Mouse (Mus musculus): ENCODE data around the gene Rnpc3.

Rnpc3 gene

DNA sequence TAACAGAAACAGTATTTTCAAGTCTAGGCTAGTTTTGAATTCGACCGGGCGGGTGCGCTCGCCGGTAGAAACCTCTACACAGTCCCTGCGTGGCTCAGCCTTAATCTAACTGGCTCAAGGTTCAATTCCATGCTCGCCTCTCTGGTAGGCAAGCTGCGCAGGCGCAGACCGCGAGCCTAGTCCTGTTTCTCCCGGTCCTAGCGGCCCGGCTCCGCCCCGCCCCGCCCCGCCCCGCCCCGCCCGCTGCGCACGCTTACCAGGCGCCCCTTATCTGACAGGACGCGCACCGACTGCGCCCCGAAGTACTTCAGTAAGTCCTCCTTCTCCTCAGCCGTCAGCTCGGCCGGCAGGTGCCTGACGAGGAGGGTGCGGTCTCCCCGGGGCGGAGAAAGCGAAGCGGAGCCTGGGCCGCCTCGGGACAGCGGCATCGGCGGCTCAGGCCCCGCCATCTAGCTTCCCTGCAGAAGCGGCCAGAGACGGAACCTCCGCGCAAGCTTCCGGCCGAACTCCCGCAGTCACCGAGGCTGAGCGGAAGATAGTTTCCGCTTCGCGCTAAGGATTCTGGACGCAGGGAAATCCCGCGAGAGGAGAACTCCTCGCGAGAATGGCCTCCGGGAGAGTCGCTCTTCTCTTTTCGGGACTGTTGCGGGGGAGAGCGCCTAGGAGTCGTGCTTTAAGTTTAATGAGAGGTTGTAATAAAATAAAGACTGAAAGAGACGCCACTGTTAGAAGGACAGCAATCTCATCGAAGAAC, at the start of gene Rnpc3:
Gene Rnpc3, minus strand, starts transcription at position 544 of the 754 bp plus-strand sequence.
- DNase-seq (ENCODE audit: low read depth): peak; percentile 94

DNA sequence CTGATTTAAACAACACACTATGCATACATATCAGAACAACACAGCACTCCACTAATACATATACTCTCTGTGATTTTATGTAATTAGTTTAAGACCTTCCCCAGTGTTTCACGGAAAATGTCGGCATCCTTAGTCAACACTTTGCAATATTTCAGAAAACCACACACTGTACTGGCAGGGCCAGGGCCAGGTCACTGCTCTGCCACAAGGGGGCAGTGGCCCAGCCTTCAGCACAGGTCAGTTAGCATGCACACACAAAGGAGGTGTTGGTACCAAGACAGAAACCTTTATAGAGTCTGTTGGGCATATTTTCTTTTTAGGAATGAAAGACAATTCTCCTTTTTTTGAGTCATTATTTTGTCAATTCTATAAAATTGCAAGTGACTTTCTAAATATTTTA, 27.0 kb upstream of the Rnpc3 start:
- DNase-seq (ENCODE audit: low read depth): peak; percentile 35

DNA sequence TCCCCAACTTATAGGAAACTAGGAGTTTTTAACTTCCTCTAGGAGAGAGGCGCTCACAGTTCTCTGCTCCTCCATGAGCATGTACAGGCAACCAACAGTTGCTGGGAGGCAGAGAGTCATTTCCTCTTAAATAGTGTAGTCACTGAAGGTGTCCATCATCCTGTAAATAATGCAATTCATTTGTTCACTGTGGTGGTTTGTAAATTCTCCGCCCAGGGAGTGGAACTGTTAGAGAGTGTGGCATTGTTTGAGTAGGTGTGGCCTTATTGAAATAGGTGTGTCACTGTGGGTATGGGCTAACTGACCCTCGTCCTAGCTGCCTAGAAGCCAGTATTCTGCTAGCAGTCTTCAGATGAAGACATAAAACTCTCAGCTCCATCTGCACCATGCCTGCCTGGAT, 24.4 kb upstream of the Rnpc3 start:
- no peak for DNase-seq (ENCODE audit: low read depth)

DNA sequence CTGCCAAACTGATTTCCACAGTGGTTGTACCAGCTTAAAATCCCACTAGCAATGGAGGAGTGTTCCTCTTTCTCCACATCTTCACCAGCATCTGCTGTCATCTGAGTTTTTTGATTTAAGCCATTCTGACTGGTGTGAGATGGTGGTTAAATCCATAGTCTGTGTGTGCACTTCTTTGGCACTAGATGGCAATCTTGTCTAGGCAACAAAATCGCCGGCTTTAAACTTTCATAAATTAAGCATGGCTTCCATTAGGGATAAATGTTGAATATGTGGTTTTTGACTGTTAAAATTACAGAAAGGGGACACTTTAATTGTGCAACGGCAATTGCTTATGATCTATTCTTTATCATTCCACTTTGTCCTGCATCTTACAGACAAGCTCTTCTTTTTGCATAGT, 21.4 kb upstream of the Rnpc3 start:
- peak; percentile 12 for DNase-seq (ENCODE audit: low read depth)

DNA sequence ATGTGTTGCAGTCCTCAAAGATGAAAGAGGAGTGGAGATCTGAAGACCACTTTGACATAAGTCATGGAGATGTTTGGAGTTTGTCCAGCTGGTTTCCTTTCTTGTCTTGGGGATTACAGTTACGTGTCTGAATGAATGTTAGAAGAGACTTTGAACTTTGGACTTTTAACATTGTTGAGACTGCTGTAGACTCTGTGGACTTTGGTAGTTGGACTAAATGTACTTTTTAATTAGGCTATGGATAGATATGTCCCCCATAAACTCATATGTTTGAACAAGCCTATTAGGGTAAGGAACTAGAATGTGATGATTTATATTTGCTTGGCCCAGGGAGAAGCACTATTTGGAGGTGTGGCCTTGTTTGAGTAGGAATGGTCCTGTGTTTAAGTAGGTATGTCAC, 9.6 kb upstream of the Rnpc3 start:
- DNase-seq (ENCODE audit: low read depth): no peak

DNA sequence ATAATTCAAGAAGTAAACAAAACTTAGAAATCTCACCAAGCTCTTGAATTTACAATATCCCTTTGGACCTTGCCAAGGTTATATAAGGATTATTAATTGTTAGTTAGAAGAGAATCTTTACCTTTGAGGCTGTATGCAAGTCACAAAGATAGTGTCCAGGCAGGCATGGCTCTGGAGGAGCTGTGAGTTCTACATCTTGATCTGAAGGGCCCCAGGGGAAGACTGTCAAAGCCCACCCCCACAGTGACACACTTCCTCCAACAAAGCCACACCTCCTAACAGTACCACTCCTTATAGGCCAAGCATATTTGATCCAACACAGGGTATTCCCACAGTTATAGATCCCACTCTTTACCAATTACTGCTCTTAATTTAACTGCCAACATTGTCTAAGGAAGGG, 4.3 kb upstream of the Rnpc3 start:
- no peak for DNase-seq (ENCODE audit: low read depth)

DNA sequence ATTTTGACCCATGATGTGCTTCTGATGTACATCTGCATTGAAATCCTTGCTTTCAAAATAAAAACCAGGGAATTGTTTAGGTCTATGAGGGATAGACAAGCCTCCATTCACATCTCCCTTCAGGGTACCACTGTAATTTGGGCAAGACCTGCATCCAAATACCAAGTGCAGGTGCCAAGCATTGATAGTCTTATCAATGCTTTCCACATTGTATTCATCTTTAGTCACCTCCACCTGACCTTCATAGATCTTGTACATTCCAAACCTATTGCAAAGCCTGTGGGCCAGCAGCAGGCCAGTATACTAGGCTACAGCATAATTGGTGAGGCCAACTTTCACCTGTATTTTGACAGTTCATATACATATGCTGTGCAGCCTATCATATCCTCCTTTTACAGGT, 1.7 kb upstream of the Rnpc3 start:
- no peak for DNase-seq (ENCODE audit: low read depth)

DNA sequence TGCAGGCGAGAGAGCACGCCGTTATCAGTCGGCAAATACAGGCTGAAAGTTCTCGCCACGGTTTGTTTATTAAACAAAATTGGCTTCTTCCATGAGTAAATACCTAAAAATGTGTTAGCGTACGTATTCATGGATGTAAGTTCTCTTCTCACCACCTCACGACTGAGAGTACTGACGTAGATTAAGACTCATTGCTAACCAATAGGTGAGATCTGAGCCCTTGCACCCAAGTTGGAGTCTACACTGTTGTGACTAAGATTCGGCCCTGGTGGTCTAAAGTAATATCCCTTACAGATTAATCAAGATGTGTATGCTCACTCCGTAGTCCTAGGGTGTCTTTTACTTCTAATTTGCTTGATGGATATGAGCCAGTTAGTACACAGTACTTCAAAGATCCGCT, 615 bp upstream of the Rnpc3 start:
- DNase-seq (ENCODE audit: low read depth): peak; percentile 2

DNA sequence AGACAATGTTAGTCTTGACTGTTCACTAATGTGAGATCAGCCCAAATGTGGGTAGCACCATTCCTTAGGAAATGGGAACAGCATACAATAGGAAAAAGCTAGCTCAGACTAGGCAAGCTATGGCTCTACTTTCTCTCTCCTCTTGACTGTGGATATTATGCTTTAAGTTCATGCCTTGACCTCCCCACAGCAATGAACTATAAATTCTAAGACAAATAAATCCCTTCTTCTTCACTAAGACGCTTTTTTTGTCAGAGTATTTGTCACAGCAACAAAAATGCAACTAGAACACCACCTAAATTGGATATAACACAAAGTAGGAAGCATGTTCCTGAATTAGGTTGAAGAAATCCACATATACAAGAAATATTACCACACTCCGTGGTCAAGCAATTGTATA, 23.4 kb downstream of the Rnpc3 start, which contains the start of gene Amy1:
Gene Amy1, minus strand, starts transcription at position 101 of the 400 bp plus-strand sequence.
- no peak for DNase-seq (ENCODE audit: low read depth)

DNA sequence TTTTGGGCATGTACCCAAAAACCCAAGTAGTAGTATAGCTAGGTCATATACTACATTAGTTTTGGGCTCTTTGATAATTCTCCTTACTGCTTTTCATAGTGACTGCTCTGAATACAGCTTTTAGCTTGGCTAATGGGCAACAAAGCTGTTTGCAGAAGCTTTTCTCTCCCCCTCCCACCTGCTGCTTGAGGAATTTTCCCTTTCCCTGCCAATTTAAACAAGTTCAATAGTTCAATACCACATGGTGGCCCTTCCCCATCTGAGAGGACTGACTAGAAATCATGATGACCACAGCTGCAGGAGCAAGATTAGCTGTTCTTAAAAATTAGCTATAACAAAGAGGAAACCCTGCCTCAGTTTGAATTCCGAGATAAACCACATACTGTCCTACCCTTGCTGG, 39.1 kb downstream of the Rnpc3 start:
- DNase-seq (ENCODE audit: low read depth): no peak

DNA sequence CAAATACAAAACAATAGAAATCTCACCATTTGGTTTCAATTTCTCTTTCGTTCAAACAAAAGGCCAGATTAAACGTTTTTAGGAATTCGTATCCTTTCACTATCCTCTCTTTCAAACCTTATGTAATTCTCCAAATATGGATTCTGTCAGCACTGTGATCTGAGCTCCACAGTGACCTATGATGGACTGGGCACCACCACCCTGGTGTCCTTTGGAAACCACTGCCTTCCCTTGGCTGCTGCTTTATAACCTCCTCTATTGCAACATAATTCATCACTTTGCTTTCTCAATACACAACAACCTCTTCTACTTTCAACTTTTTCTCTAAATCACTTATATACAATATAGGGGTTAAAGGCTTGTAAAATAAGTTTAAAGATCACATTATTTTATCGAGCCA, 55.4 kb downstream of the Rnpc3 start:
- no peak for DNase-seq (ENCODE audit: low read depth)

DNA sequence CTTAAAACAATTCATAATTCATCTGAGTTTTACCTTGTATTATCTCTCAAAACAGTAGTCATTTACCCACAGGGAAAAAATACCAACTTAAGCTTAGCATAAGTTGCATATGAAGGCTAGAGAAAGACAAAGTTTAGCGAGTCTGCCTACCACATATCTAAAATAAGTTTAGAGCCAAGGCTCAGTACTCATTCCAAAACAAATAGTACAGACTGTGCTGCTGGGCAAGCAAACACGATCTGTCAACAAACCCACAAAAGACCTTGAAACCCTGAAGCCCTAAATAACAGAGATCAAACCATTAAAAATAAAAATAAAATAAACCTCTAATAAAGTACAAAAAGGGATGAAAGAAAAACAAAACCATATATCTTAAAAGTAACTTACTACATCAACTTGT, 55.8 kb downstream of the Rnpc3 start:
- DNase-seq (ENCODE audit: low read depth): no peak

DNA sequence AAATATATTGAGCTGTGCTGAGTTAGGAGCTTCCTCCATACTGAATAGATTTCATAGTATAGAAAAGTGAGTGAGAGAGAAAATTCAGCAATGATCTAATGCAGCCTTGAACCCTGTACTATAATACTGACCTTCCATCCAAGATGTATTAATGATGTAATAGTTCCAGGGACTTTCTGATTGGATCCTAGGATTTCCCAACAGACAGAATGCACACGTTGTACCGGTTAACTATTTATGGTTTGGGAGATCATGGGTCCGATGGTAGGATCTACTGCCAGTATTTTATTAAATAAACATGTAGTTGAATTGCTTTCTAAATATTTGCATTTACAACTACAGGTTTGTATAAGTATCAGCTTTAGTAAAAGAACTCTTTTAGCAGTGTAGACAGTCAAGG, 57.8 kb downstream of the Rnpc3 start:
- DNase-seq (ENCODE audit: low read depth): no peak
